Mouse (Mus musculus): ENCODE results near the gene Akap13. TPM values are rescaled to one million over a fixed set of nuclear protein-coding genes. Genes with fewer than 3 reads are reported as not detected.

Gene Akap13
- polyA plus RNA-seq, 1 experiment from 2014 or later: 25.7 TPM

GRCm38 (mm10) chr7:75778053-75778452 lies 322.7 kb downstream of the Akap13 start:
- Histone ChIP-seq H3K36me3 (replicated peaks; ENCODE audit: insufficient read depth, low read length) (peaks cover 45% of the 10 kb centered on the region), H3K4me2 (ENCODE audit: low read depth, low read length) (no peak overlapping the region), H3K27me3 (ENCODE audit: insufficient read depth, low read length) (no peaks in the 10 kb centered on the region), H3K27ac (ENCODE audit: low read depth) (no peak overlapping the region), H3K9me3 (ENCODE audit: low read length) (no peaks in the 10 kb centered on the region), H3K4me3 (ENCODE audit: low read depth, low read length) (no peak overlapping the region), H3K9ac (replicated peaks) (no peak overlapping the region), H3K4me1 (ENCODE audit: insufficient read depth) (peaks cover 5% of the 10 kb centered on the region; the same call in 1 of the 2 replicates)
- 93% methylated on average over 2 of the region's 2 CpGs for WGBS (ENCODE audit: insufficient replicate concordance)
- no peak for ATAC-seq
- TF ChIP-seq CTCF (IDR thresholded peaks at IDR 0.05; ENCODE audit: low read depth): no peak
- no peak for TF ChIP-seq EP300 (IDR thresholded peaks at IDR 0.05; ENCODE audit: low read depth)
- DNase-seq: no peak

- H3K27ac ChIP-seq (ENCODE audit: low read depth): no peak overlapping the region
- ATAC-seq: no peak
- peak overlapping the region; percentile 65 for H3K4me2 ChIP-seq (ENCODE audit: low read depth, low read length)
- H3K9me3 ChIP-seq (ENCODE audit: low read length): no peaks in the 10 kb centered on the region
- H3K9ac ChIP-seq (replicated peaks): peak overlapping the region; percentile 52; the same call in 1 of the 2 replicates
- H3K4me3 ChIP-seq (ENCODE audit: low read depth, low read length): peak overlapping the region; percentile 55
- H3K4me1 ChIP-seq (ENCODE audit: insufficient read depth): peaks cover 5% of the 10 kb centered on the region; the same call in 1 of the 2 replicates
- peaks cover 39% of the 10 kb centered on the region for H3K36me3 ChIP-seq (replicated peaks; ENCODE audit: insufficient read depth, low read length)
- no peak for DNase-seq
- no peak for TF ChIP-seq CTCF (IDR thresholded peaks at IDR 0.05; ENCODE audit: low read depth)
- no peak for TF ChIP-seq EP300 (IDR thresholded peaks at IDR 0.05; ENCODE audit: low read depth)
- H3K27me3 ChIP-seq (ENCODE audit: insufficient read depth, low read length): no peaks in the 10 kb centered on the region
- WGBS (ENCODE audit: insufficient replicate concordance): 24% methylated on average over 2 of the region's 5 CpGs
These were observed 325.5 kb downstream of the Akap13 start for GRCm38 (mm10) chr7:75780812-75781211.

GRCm38 (mm10) chr7:75781298-75781947 lies 326.1 kb downstream of the Akap13 start:
- peak overlapping the region; percentile 55 for H3K4me3 ChIP-seq (ENCODE audit: low read depth, low read length)
- H3K9me3 ChIP-seq (ENCODE audit: low read length): no peaks in the 10 kb centered on the region
- TF ChIP-seq EP300 (IDR thresholded peaks at IDR 0.05; ENCODE audit: low read depth): no peak
- 3% methylated on average over 13 of the region's 13 CpGs for WGBS (ENCODE audit: insufficient replicate concordance)
- peak overlapping the region; percentile 4; the same call in 1 of the 2 replicates for H3K27ac ChIP-seq (ENCODE audit: low read depth)
- ATAC-seq: peak; percentile 28
- H3K4me2 ChIP-seq (ENCODE audit: low read depth, low read length): peak overlapping the region; percentile 65
- peaks cover 35% of the 10 kb centered on the region for H3K36me3 ChIP-seq (replicated peaks; ENCODE audit: insufficient read depth, low read length)
- H3K27me3 ChIP-seq (ENCODE audit: insufficient read depth, low read length): no peaks in the 10 kb centered on the region
- peaks cover 5% of the 10 kb centered on the region; the same call in 1 of the 2 replicates for H3K4me1 ChIP-seq (ENCODE audit: insufficient read depth)
- peak overlapping the region; percentile 52 for H3K9ac ChIP-seq (replicated peaks)
- no peak for DNase-seq

GRCm38 (mm10) chr7:75781948-75782722 lies 326.8 kb downstream of the Akap13 start:
- ATAC-seq (peak; percentile 97), DNase-seq (peak; percentile 89)
- H3K27ac ChIP-seq (ENCODE audit: low read depth): peak overlapping the region; percentile 4; the same call in 1 of the 2 replicates
- H3K4me3 ChIP-seq (ENCODE audit: low read depth, low read length): peak overlapping the region; percentile 55
- peak overlapping the region; percentile 65 for H3K4me2 ChIP-seq (ENCODE audit: low read depth, low read length)
- peaks cover 9% of the 10 kb centered on the region for H3K4me1 ChIP-seq (ENCODE audit: insufficient read depth)
- 3% methylated on average over 36 of the region's 36 CpGs for WGBS (ENCODE audit: insufficient replicate concordance)
- H3K27me3 ChIP-seq (ENCODE audit: insufficient read depth, low read length): no peaks in the 10 kb centered on the region
- H3K36me3 ChIP-seq (replicated peaks; ENCODE audit: insufficient read depth, low read length): peaks cover 28% of the 10 kb centered on the region
- peak overlapping the region; percentile 52 for H3K9ac ChIP-seq (replicated peaks)
- TF ChIP-seq EP300 (IDR thresholded peaks at IDR 0.05; ENCODE audit: low read depth) (no peak), CTCF (IDR thresholded peaks at IDR 0.05; ENCODE audit: low read depth) (0 out of 2 replicates have a peak, but pooled peaks have one; percentile 1)
- H3K9me3 ChIP-seq (ENCODE audit: low read length): no peaks in the 10 kb centered on the region

- 68% methylated on average over 3 of the region's 3 CpGs for WGBS (ENCODE audit: insufficient replicate concordance)
- H3K27me3 ChIP-seq (ENCODE audit: insufficient read depth, low read length): no peaks in the 10 kb centered on the region
- no peaks in the 10 kb centered on the region for H3K9me3 ChIP-seq (ENCODE audit: low read length)
- DNase-seq (no peak), ATAC-seq (no peak)
- peak overlapping the region; percentile 65 for H3K4me2 ChIP-seq (ENCODE audit: low read depth, low read length)
- peak overlapping the region; percentile 55 for H3K4me3 ChIP-seq (ENCODE audit: low read depth, low read length)
- no peak for TF ChIP-seq CTCF (IDR thresholded peaks at IDR 0.05; ENCODE audit: low read depth)
- TF ChIP-seq EP300 (IDR thresholded peaks at IDR 0.05; ENCODE audit: low read depth): no peak
- peaks cover 14% of the 10 kb centered on the region for H3K4me1 ChIP-seq (ENCODE audit: insufficient read depth)
- H3K27ac ChIP-seq (ENCODE audit: low read depth): 0 out of 2 replicates have a peak overlapping the region, but pooled peaks have one; percentile 25
- H3K36me3 ChIP-seq (replicated peaks; ENCODE audit: insufficient read depth, low read length): peaks cover 23% of the 10 kb centered on the region
- H3K9ac ChIP-seq (replicated peaks): no peak overlapping the region; the same call in 1 of the 2 replicates
These were observed 327.3 kb downstream of the Akap13 start for GRCm38 (mm10) chr7:75782723-75783011.
